Mouse (Mus musculus) kidney, adult 18-20 months (tissue): ENCODE measurements at regions not wholly inside any gene's neighbourhood (a gene's known extent, or its start where the extent isn't known, plus 50 kb on each side); places are given as distances from the start of the nearest gene placed in this dataset.

Experiments used
- DNase-seq: peaks from one replicate; pipeline ENCODE4 v3.0.0; 2021

GRCm38 (mm10) chr4:125350056-125350455 is 140.4 kb upstream of the Grik3 start:
- no peak for DNase-seq

DNA sequence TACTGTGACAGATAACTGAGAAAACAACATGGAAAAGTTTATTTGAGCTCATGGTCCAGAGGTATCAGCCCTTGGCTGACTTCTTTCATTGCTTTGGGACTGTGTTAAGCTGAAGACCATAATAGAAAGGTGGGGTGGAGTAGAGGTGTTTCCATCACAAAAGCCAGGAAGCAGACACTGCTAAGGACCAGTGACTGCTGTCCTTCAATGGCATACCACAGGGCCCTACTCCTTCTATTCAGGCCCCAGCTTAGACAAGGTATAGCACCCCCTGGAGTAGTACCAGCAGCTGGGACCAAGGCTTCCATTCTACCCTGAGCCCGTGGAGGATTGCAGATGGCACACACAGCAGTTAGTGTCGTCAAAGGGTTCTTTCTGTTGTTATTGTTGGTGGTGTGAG is 151.4 kb upstream of the Grik3 start:
- no peak for DNase-seq

DNA sequence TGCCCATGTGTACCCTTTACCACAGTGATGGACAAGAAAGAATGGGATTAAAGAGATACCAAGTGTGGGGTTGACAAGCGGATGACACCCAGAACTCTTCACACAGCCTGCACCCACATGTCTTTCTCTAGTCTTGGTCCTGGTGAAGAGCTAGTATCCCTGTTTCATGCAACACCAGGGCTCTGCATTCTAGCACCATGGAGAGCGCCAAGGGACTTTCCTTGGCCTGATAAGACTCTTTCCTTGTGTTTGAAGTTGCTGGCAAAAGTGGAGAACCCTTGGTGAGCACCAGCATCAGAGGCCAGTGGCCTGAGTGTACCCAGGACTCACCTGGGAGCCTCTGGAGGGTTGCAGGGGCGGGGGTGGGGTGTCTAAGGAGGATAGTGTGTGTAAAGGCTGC is 161.7 kb upstream of the Grik3 start:
- DNase-seq = no peak

DNA sequence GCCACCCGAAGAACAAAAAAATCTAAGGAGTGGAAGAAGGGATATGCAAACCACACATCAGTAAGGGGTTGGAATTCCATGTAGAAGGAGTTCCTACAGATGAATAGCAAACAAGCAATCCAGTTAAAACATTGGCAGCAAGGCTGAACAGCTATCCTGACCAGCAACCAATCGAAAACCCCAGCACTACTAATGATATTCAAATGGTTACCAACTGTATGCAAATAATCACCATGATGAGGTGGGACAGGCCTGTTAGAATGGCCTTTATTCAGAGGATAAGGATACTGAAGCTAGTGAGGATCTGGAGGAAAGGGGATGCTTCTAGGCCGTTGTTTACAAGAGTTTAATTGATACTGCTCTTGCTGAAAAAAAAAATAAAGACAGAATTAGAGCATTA is 166.0 kb upstream of the Grik3 start:
- DNase-seq = no peak

DNA sequence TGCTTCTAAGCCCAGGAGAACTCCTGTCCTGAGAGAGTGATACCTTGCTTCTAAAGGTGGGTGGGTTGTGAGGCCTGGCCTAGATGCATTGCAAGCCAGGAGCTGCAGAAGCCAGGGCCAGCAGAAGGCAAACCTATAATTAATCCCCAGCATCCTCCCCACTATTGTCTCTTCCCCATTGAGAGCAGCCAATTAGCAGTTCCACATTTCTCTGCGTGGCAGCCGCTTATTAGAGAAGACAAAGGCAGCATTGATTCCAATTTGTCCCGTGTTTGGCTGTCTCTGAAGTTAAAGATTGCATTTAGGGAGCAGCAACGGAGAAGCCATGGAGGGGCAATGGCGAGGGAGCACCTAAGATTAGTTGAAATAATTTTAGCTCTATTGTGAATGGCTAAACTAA is 171.2 kb upstream of the Grik3 start:
- DNase-seq = no peak

DNA sequence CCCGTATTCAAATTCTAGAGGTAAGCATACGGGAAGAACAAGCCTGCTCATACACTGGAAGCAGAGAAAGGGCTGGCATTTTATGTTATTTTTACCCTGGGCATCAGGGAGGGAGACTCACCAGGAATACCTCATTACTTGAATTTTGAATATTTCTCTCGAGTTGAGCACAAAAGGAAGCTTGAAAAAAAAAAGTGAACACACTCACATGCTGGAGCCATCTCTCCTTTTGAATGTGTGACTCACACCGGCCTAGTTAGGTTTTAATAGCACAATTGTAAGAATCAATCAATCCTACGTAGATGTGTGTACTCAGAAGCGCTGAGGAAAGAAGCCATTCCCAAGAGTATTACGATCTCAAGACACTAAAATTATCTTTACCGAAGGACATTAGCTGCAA is 172.2 kb upstream of the Grik3 start:
- no peak for DNase-seq

GRCm38 (mm10) chr4:125316876-125317275 is 173.6 kb upstream of the Grik3 start:
- DNase-seq = no peak

GRCm38 (mm10) chr4:125315818-125316217 is 174.7 kb upstream of the Grik3 start:
- no peak for DNase-seq

- no peak for DNase-seq
Measured at GRCm38 (mm10) chr4:125313892-125314291, 176.6 kb upstream of the Grik3 start.

DNA sequence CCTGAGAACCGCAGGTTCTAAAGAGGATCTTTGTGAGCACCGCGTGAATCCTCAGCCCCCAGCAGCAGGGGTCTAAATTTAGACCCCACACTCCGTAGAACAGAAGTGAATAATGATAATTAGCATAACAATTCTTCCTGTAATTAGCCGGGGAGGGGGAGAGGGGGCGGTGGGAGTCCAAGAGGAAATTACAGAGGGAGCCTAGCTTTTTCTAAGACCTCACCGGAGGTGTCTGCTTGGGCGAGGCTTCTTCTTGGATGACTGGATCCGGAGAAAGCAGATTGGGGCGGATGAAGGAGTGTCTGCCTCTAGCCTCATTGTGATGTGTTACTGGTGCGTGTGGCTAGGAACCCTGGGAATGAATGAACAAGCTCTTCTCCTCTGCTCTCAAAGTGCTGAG is 177.2 kb upstream of the Grik3 start:
- no peak for DNase-seq

DNA sequence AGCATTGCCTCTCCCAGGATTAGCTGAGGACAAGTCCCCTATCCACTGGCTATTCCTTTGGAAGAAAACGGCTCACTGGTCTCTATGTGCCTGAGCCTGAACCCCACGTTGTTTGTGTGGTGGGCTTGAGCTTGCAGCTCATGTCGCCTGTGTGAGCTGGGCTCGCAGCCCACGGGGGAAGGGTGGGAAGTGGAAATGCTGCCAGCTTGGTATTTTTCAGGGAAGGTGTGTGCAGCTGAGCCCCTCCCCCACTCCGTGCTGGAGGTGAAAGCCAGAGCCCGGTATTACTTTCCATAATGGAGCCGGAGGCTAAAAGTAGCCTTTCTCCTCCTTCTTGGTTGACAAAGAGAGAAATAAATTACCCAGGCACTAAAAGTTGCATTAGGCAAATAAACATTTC is 180.5 kb upstream of the Zc3h12a start:
- DNase-seq = no peak

GRCm38 (mm10) chr4:125305766-125306165 is 178.1 kb upstream of the Zc3h12a start:
- DNase-seq = no peak

- DNase-seq = no peak
Measured at GRCm38 (mm10) chr4:125302660-125303059, 175.0 kb upstream of the Zc3h12a start.

DNA sequence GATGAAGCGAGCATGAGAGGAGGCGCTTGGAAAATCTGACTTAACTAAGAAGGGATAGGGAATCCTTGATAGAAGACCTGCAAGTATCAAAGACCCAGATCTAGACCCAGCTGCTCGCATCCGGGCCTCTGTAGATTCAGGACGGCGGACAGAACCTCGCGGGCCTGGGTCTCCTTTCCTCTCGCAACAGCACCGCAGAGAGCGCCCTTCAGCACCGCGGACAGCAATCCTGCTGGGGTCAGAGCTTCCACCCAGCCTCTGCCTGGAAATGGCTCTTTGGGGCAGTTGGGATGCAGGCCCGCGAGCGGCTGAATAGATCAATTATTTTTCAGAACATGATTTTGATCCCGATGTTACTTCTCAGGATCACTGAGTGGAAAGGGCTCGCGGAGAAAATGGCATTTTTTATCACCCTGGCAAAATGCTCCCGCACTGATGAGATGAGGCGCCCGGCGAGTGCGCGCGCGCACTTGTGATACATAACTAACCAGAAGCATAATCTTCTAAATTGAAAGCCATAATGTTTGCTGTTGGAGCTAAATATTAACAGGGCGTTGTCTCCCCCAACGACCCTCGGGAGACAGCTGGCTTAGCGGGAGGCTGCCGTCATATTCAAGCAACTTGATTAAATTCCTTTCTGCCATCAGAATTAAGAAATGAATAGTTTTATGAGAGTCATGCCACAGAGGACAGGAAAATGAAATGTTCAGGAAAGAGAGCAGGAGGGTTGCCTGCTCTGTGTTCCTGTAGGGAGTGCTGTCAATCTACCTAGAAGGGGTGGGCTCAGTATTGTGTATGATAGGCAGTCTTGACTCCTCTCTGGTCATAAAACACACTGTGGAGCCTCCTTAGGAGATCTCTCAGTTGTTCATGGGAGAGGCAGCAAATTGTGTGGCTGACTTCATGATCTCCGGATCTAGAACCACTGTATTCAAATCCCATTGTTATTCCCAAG is 173.1 kb upstream of the Zc3h12a start:
- DNase-seq = peak; percentile 36

DNA sequence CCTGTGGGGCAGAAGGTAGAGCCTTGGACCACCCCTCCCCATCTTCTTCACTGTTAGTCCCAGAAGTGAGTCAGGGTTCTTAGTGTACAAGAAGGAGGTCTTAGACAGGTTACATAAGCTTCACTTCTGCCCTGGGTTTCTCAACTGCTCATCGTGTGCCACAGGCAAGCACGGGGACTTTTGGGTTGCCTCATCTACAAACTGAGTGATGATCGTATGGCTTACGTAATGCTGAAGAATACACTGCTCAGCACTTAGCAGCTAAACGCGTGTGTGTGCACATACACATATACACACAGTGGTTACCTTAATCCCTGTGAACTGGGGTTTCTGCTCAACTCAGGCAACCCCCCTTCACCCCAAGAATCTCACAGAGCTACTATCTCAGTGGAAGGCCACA is 163.1 kb upstream of the Zc3h12a start:
- DNase-seq = no peak

DNA sequence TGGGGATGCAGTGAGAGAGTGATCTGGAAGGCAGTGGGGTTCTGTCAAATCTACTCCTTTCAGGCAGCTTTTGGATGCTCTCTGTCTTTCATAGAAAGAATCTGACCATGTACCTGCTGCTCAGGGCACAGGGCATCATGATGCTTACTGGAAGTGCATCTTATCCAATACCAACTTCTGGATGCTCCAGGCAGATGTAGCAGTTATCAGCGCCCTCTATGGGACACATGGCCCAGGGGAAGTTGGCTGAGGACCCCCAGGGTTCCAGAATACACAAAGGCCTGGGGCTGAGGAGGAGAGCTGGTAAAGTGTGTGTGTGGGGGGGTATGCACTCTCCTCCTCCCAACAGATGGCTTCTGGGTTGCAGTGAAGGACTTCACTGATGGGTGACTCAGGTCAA is 162.1 kb upstream of the Zc3h12a start:
- DNase-seq = no peak

DNA sequence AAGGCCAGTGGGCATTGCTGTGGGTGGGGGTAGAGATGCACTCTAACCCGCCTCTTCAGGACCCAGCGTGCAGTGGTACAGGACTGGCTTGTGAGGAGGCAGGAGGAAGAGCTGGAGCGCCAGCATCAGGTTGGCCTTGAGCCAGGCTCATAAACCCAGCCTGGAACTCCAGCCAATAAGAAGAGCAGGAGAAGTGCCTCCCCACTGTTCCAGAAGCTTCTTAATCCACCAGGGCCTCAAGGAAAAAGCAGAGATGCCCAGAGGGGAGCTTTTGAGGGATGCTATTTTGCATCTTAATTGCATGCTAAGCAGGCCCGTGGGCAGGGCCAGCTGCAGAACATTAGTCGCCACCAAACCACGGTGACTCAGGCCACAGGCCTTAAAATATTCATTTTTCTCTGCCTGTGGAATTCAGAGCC is 161.4 kb upstream of the Zc3h12a start:
- DNase-seq = no peak

DNA sequence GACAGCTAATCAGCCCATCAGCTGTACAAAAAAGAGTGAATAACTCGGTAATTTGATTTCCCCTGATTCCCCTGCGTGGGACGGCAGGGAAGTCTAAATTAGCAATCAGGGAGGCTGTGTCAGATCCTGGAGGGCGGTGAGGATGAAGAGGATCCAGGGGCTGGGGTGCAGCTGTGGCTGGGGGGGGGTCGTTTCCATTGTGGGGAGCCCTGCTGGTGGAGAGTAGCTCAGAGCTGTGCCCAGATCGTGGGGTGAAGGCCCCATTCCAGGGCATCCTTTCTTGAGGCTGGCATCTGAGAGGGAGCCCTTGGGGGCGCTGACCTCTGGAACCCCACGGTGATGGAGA is 155.3 kb upstream of the Zc3h12a start:
- no peak for DNase-seq

- DNase-seq = peak; percentile 8
Measured at GRCm38 (mm10) chr4:125282154-125282973, 154.7 kb upstream of the Zc3h12a start.

GRCm38 (mm10) chr4:125279165-125279564 is 151.5 kb upstream of the Zc3h12a start:
- DNase-seq = no peak

DNA sequence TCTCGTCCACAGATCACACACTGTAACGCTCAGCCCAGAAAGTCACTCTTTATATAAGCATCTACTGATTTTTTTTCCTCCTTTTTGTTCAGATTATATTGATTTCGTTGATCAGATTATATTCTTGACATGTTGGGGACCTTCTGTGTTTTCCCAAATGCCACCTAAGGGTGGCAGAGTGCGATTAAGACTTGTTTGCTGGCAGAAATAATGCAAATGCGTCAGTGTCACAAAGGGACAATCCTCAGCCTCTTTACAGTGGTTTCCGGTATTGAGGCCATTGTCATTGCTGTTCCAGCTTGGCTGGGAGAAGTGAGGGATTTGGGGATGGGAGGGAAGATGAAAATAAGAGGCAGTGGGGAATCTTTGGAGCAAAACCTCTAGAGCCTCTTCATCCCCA is 149.2 kb upstream of the Zc3h12a start:
- DNase-seq = no peak

DNA sequence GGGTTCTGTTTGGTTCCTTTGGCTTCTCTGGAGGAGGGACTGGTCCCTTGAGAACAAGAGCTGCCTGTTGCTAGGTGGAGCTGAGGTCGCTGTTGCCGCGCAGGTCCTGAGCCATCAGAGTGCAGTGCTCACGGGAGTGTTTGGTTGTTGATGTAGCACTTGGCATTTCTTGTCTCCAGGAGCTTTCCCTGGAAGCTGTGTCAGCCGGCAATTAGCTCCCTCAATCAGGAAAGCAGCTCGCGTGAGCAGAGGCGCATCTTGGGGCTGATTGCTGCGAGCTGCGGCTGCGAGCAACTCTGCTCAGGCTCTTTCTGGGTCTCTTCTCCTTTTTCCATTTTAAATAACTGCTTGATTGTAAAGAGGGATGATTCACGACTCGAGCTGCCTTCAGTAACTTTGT is 147.6 kb upstream of the Zc3h12a start:
- no peak for DNase-seq

GRCm38 (mm10) chr4:125270951-125271350 is 143.3 kb upstream of the Zc3h12a start:
- no peak for DNase-seq

- DNase-seq = no peak
Measured at GRCm38 (mm10) chr4:125266212-125266611, 138.6 kb upstream of the Zc3h12a start.
